Mouse (Mus musculus) stomach, postnatal 0 days (tissue): Measurements from ENCODE around the gene Wbp2. TPM values are rescaled to one million over a fixed set of nuclear protein-coding genes. Genes with fewer than 3 reads are reported as not detected.

ENCODE experiments used
- ATAC-seq: fragments of 200-750 bp; cut with Nextera tagmentation; 2 replicates; pipeline ENCODE4 v1.8.0; 2017; ENCODE audit not compliant: low FRiP score, low TSS enrichment
- DNase-seq: peaks from one replicate; pipeline ENCODE4 v3.0.0-alpha.2; 2016; ENCODE audit warnings: low spot score
- H3K27ac ChIP-seq: fragments of 300-500 bp; sonication (generic); replicated peaks from 2 replicates; pipeline ENCODE4 v1.5.1; 2014; ENCODE audit warnings: mild to moderate bottlenecking, control low read depth
- H3K27me3 ChIP-seq: fragments of 300-500 bp; sonication (generic); 2 replicates; pipeline ENCODE4 v1.6.1; 2014; ENCODE audit warnings: low read length; ENCODE audit not compliant: control insufficient read depth, insufficient read depth
- H3K36me3 ChIP-seq: fragments of 300-500 bp; sonication (generic); 2 replicates; pipeline ENCODE4 v1.6.1; 2014; ENCODE audit warnings: low read length, mixed read lengths; ENCODE audit not compliant: control insufficient read depth, insufficient read depth
- H3K4me1 ChIP-seq: fragments of 300-500 bp; sonication (generic); replicated peaks from 2 replicates; pipeline ENCODE4 v1.6.1; 2014; ENCODE audit warnings: antibody characterized with exemption; ENCODE audit not compliant: control insufficient read depth, insufficient read depth
- H3K4me2 ChIP-seq: fragments of 300-500 bp; sonication (generic); replicated peaks from 2 replicates; pipeline ENCODE4 v1.6.1; 2014; ENCODE audit warnings: low read depth, mild to moderate bottlenecking, control low read depth, moderate library complexity
- H3K4me3 ChIP-seq: fragments of 300-500 bp; sonication (generic); 2 replicates; pipeline ENCODE4 v1.5.1; 2014; ENCODE audit warnings: low read depth, low read length, control low read depth
- H3K9ac ChIP-seq: fragments of 300-500 bp; sonication (generic); 2 replicates; pipeline ENCODE4 v1.6.1; 2014; ENCODE audit warnings: mild to moderate bottlenecking, low read length, control low read depth, mixed read lengths
- H3K9me3 ChIP-seq: fragments of 300-500 bp; sonication (generic); 2 replicates; pipeline ENCODE4 v1.6.1; 2016; ENCODE audit warnings: low read length; ENCODE audit not compliant: control insufficient read depth
- CTCF ChIP-seq: IDR thresholded peaks from 2 replicates; pipeline ENCODE4 v1.5.1; 2016; ENCODE audit warnings: antibody characterized with exemption, low read depth, mild to moderate bottlenecking, moderate library complexity
- EP300 ChIP-seq: optimal IDR thresholded peaks from 2 replicates; pipeline ENCODE3; 2016; ENCODE audit warnings: antibody characterized with exemption
- WGBS: fragments of 180-500 bp; shearing (Covaris S2); extraction: QIAGEN DNeasy Blood & Tissue Kit; methylation state at CpG from one replicate; pipeline ENCODE4 v1.1.7; 2014; 5-methylcytosine and 5-hydroxymethylcytosine counted together
- polyA plus RNA-seq: library from polyadenylated mRNA; unstranded; fragments of >200 nt; fragmentation: Nextera tagmentation; extraction: Ambion mirVana; gene quantifications from 2 replicates; pipeline ENCODE4 v1.2.1, GENCODE M21; 2015

Gene Wbp2
- polyA plus RNA-seq, 1 experiment from 2014 or later: 71.0 TPM

DNA sequence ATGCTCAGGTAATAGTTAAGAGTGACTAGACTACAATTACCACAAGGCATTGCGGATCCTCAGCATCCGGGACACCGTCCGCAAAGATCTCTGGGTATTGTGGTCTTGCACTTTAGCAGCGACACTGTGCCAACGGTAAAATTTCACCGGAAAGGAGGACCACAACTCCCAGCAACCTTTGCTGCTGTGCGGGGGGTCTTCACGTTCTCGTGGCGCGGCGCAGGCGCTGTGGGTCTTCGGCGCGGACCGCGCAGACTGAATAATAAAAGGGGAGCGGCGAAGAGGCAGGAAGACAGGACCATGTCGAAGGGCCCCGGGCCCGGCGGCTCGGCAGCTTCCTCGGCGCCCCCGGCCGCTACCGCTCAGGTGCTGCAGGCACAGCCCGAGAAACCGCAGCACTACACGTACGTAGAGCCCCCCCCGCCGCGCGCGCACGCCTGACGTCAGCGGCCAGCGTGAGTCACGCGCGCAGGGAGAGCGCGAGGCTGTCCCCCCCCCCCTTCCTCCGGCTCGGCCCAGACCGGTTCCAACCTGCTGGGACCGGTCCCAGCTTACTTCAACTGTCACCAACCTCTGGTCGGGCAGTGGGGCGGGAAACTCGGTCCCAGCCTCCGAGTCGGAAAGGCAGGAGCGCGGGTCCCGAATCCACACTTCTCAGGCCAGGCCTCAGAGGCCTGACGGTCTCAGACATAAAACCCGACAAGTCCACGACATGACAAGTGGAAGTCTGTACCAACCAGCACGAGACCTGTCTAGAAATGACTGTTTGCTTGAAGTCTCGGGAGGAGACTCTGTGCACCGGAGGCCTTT is 56.5 kb downstream of the Wbp2 start, which contains the start of gene Unk:
Gene Unk (plus strand): TSS at position 235 of the 810 bp plus-strand sequence.
- Histone ChIP-seq H3K4me2 (peak within 1 kb of the TSS; percentile 74), H3K4me3 (peak within 1 kb of the TSS; percentile 76), H3K9ac (peak within 1 kb of the TSS; percentile 89), H3K36me3 (no peaks in the 10 kb centered on the region), H3K27me3 (no peaks in the 10 kb centered on the region), H3K9me3 (no peaks in the 10 kb centered on the region), H3K4me1 (peaks cover 3% of the 10 kb centered on the region), H3K27ac (peak within 1 kb of the TSS; percentile 99)
- ATAC-seq (peak; percentile 93), DNase-seq (peak; percentile 97)
- under 1% methylated on average over 66 of the region's 67 CpGs for WGBS
- peak; percentile 86 for TF ChIP-seq EP300
- TF ChIP-seq CTCF: no peak

DNA sequence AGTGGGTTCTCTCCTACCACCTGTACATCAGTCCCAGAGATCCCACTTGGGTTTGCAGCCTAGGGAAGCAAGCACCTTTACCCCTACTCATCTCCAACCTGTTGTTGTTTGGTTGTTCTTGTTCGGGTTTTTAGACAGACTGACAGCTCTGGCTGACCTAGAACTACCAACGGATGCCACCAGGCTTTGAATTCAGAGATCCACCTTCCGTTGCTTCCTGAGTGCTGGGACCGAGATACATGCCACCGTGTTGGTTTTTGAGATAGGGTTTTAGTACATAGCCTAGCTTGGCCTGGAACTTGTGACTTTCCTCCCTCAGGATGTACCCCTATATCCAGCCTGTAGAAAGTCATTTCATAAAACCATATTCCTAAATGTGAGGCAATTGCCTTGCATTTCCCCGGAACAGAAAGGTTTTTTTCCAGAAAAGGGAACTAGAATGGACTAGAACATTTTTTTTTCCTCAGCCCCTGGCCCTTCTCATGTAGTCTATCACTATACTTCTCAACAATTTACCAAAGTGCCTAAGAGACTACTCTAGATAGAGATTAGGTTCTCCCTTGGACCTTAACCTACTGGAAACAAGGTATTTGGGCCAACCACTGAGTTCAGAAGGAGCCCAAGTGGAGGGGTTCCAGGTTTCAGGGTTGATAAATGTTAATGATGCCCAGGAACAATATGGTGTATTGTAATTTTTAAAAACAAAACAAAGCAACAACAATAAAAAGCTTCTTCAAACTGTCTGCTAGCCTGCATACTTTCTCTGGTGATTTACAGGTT is 57.5 kb downstream of the Wbp2 start:
- Histone ChIP-seq H3K9me3 (no peaks in the 10 kb centered on the region), H3K4me1 (peaks cover 3% of the 10 kb centered on the region), H3K27ac (peak overlapping the region; percentile 56; the same call in 1 of the 2 replicates), H3K27me3 (no peaks in the 10 kb centered on the region), H3K36me3 (no peaks in the 10 kb centered on the region), H3K9ac (peak overlapping the region; percentile 52), H3K4me2 (peak overlapping the region; percentile 74), H3K4me3 (peak overlapping the region; percentile 76)
- WGBS: 77% methylated on average over 6 of the region's 6 CpGs
- no peak for ATAC-seq
- DNase-seq: no peak
- TF ChIP-seq EP300 (no peak), CTCF (no peak)

Other genes starting within 250 kb of the Wbp2 start
- gene Myo15b, start 228.6 kb downstream of the Wbp2 start, polyA plus RNA-seq: 16.0 and 18.2 TPM in 2 replicates
- gene Smim5, start 187.0 kb downstream of the Wbp2 start, polyA plus RNA-seq: 16.8 and 17.9 TPM in 2 replicates
- 184 and 185 TPM in 2 replicates for gene Smim6, start 175.0 kb downstream of the Wbp2 start, polyA plus RNA-seq
- 23.6 and 27.0 TPM in 2 replicates for gene Sap30bp, start 153.7 kb downstream of the Wbp2 start, polyA plus RNA-seq
- 7.2 and 8.1 TPM in 2 replicates for gene Recql5, start 153.5 kb downstream of the Wbp2 start, polyA plus RNA-seq
- 12.7 and 14.6 TPM in 2 replicates for gene Itgb4, start 112.3 kb downstream of the Wbp2 start, polyA plus RNA-seq
- 119 and 126 TPM in 2 replicates for gene Galk1, start 74.3 kb downstream of the Wbp2 start, polyA plus RNA-seq
- 1,343 and 1,357 TPM in 2 replicates for gene H3f3b, start 59.0 kb downstream of the Wbp2 start, polyA plus RNA-seq
- gene Unk, start 56.7 kb downstream of the Wbp2 start, polyA plus RNA-seq: 8.3 and 9.1 TPM in 2 replicates
- 2.3 and 2.8 TPM in 2 replicates for gene Unc13d, start 9.0 kb downstream of the Wbp2 start, polyA plus RNA-seq
- gene Trim47, start 40.2 kb upstream of the Wbp2 start, polyA plus RNA-seq: 33.8 and 34.6 TPM in 2 replicates
- 3.3 and 4.1 TPM in 2 replicates for gene Trim65, start 44.1 kb upstream of the Wbp2 start, polyA plus RNA-seq
- 49.5 and 50.2 TPM in 2 replicates for gene Mrpl38, start 51.9 kb upstream of the Wbp2 start, polyA plus RNA-seq
- 8.0 and 8.8 TPM in 2 replicates for gene Fbf1, start 81.2 kb upstream of the Wbp2 start, polyA plus RNA-seq
- gene Ten1, start 111.9 kb upstream of the Wbp2 start, polyA plus RNA-seq: 51.9 and 52.6 TPM in 2 replicates
- 207 and 211 TPM in 2 replicates for gene Acox1, start 112.0 kb upstream of the Wbp2 start, polyA plus RNA-seq
- gene Evpl, start 151.1 kb upstream of the Wbp2 start, polyA plus RNA-seq: 26.5 and 30.1 TPM in 2 replicates
- gene Srp68, start 187.2 kb upstream of the Wbp2 start, polyA plus RNA-seq: 52.6 and 53.0 TPM in 2 replicates
- 0.68 and 0.76 TPM in 2 replicates for gene Galr2, start 193.9 kb upstream of the Wbp2 start, polyA plus RNA-seq
- gene Exoc7, start 220.2 kb upstream of the Wbp2 start, polyA plus RNA-seq: 42.3 and 43.9 TPM in 2 replicates
- gene Foxj1, start 248.4 kb upstream of the Wbp2 start, polyA plus RNA-seq: 0.19 and 0.40 TPM in 2 replicates